Mouse (Mus musculus): Measurements from ENCODE around the gene Iffo2.

DNA sequence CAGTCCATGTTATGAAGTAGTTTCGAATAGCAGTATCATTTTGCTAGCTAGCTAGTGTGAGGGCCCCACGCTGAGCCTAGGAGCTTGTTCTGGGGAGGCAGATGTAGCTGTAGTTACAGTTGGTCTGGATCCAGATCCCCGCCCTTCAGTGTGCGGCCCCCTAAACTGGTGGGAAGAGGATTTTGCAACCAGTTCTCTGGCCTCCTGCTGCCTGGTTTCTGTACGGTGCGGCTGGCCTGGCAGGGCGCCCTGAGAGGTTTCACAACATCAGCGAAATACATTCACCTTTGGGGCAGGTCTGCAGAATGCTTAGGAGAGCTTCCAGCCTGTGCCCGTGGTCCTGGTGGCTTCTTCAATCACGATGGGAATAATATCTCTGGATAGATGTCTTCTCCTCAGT lies 94.4 kb downstream of the Iffo2 start:
- TF ChIP-seq POLR2A (IDR thresholded peaks at IDR 0.05; ENCODE audit: insufficient read depth, low read depth, low read length) (no peak), CTCF (IDR thresholded peaks at IDR 0.05; ENCODE audit: insufficient read depth, low read depth, low read length) (no peak)

Measured in olfactory bulb, adult 2 months (tissue).